Mouse (Mus musculus): ENCODE measurements around the gene 5830411N06Rik. TPM values are rescaled to one million over a fixed set of nuclear protein-coding genes. Genes with fewer than 3 reads are reported as not detected.

5830411N06Rik gene
- polyA plus RNA-seq, 2 experiments: not detected

GRCm38 (mm10) chr7:140208677-140209076, 38.4 kb upstream of the 5830411N06Rik start:
- 21% methylated on average over 3 of the region's 3 CpGs for WGBS (ENCODE audit: insufficient replicate concordance)

GRCm38 (mm10) chr7:140213841-140214240, 33.2 kb upstream of the 5830411N06Rik start:
- no peak for ATAC-seq (ENCODE audit: insufficient read depth)
- H3K9me3 ChIP-seq (ENCODE audit: control insufficient read depth, low read length): no peaks in the 10 kb centered on the region
- no peaks in the 10 kb centered on the region for H3K27me3 ChIP-seq (ENCODE audit: control insufficient read depth, insufficient read depth, low read length)
- H3K4me1 ChIP-seq (replicated peaks; ENCODE audit: control insufficient read depth in 2 of 2, insufficient read depth in 2 of 2, low read length in 1 of 2): peaks cover 0 to 2% of the 10 kb centered on the region in 2 experiments; a peak in 1 of 4 replicates
- WGBS (ENCODE audit: insufficient replicate concordance): 57% methylated on average over 5 of the region's 5 CpGs
- no peaks in the 10 kb centered on the region for H3K36me3 ChIP-seq (replicated peaks; ENCODE audit: control insufficient read depth, insufficient read depth, low read depth)
- TF ChIP-seq CTCF (IDR thresholded peaks at IDR 0.05; ENCODE audit: low read depth) (no peak), EP300 (IDR thresholded peaks at IDR 0.05; ENCODE audit: low read depth) (no peak)
- no peak overlapping the region for H3K9ac ChIP-seq (replicated peaks)
- no peak overlapping the region for H3K4me2 ChIP-seq (ENCODE audit: low read depth)
- H3K27ac ChIP-seq: no peak overlapping the region
- DNase-seq (ENCODE audit: low read depth in 3 of 3, low spot score in 3 of 3): no peak
- no peak overlapping the region for H3K4me3 ChIP-seq (ENCODE audit: insufficient read depth in 1 of 2, low read depth in 2 of 2, low read length in 2 of 2)

More at GRCm38 (mm10) chr7:140208677-140209076, 38.4 kb upstream of the 5830411N06Rik start:
- DNase-seq (ENCODE audit: low read depth in 3 of 3, low spot score in 3 of 3) (peak; percentile 17 to 37 (median 31)), ATAC-seq (ENCODE audit: insufficient read depth) (no peak)
- Histone ChIP-seq H3K36me3 (replicated peaks; ENCODE audit: control insufficient read depth, insufficient read depth, low read depth) (no peaks in the 10 kb centered on the region), H3K4me2 (ENCODE audit: low read depth) (no peak overlapping the region; the same call in 1 of the 2 replicates), H3K4me1 (replicated peaks; ENCODE audit: control insufficient read depth in 2 of 2, insufficient read depth in 2 of 2, low read length in 1 of 2) (peaks cover 10 to 26% of the 10 kb centered on the region in 2 experiments), H3K9me3 (ENCODE audit: control insufficient read depth, low read length) (no peaks in the 10 kb centered on the region), H3K9ac (replicated peaks) (no peak overlapping the region), H3K27me3 (ENCODE audit: control insufficient read depth, insufficient read depth, low read length) (no peaks in the 10 kb centered on the region), H3K4me3 (ENCODE audit: insufficient read depth in 1 of 2, low read depth in 2 of 2, low read length in 2 of 2) (no peak overlapping the region), H3K27ac (no peak overlapping the region)
- no peak for TF ChIP-seq EP300 (IDR thresholded peaks at IDR 0.05; ENCODE audit: low read depth)
- no peak for TF ChIP-seq CTCF (IDR thresholded peaks at IDR 0.05; ENCODE audit: low read depth)

- WGBS (ENCODE audit: insufficient replicate concordance): 45% methylated on average over 2 of the region's 2 CpGs
- peak; percentile 18; the same call in 1 of the 2 replicates for ATAC-seq (ENCODE audit: insufficient read depth)
- H3K27ac ChIP-seq: no peak within 1 kb of the TSS
These were observed 29.1 kb upstream of the 5830411N06Rik start, which contains the start of gene Cd163l1 for GRCm38 (mm10) chr7:140217967-140218366. TSS of gene Cd163l1 (plus strand) at chr7:140218267.

GRCm38 (mm10) chr7:140219268-140219667, 27.8 kb upstream of the 5830411N06Rik start:
- Histone ChIP-seq H3K36me3 (replicated peaks; ENCODE audit: control insufficient read depth, insufficient read depth, low read depth) (no peaks in the 10 kb centered on the region), H3K4me1 (replicated peaks; ENCODE audit: control insufficient read depth in 2 of 2, insufficient read depth in 2 of 2, low read length in 1 of 2) (peaks cover 0 to 2% of the 10 kb centered on the region in 2 experiments; a peak in 1 of 4 replicates), H3K9me3 (ENCODE audit: control insufficient read depth, low read length) (no peaks in the 10 kb centered on the region), H3K4me3 (ENCODE audit: insufficient read depth in 1 of 2, low read depth in 2 of 2, low read length in 2 of 2) (no peak overlapping the region), H3K4me2 (ENCODE audit: low read depth) (no peak overlapping the region), H3K9ac (replicated peaks) (no peak overlapping the region), H3K27ac (no peak overlapping the region), H3K27me3 (ENCODE audit: control insufficient read depth, insufficient read depth, low read length) (no peaks in the 10 kb centered on the region)
- 17% methylated on average over 1 of the region's 1 CpGs for WGBS (ENCODE audit: insufficient replicate concordance)
- ATAC-seq (ENCODE audit: insufficient read depth) (no peak), DNase-seq (ENCODE audit: low read depth in 3 of 3, low spot score in 3 of 3) (no peak)
- TF ChIP-seq EP300 (IDR thresholded peaks at IDR 0.05; ENCODE audit: low read depth): no peak
- no peak for TF ChIP-seq CTCF (IDR thresholded peaks at IDR 0.05; ENCODE audit: low read depth)

More at GRCm38 (mm10) chr7:140217967-140218366, 29.1 kb upstream of the 5830411N06Rik start, which contains the start of gene Cd163l1:
- no peak for DNase-seq (ENCODE audit: low read depth in 3 of 3, low spot score in 3 of 3)
- TF ChIP-seq EP300 (IDR thresholded peaks at IDR 0.05; ENCODE audit: low read depth) (no peak), CTCF (IDR thresholded peaks at IDR 0.05; ENCODE audit: low read depth) (no peak)
- Histone ChIP-seq H3K9me3 (ENCODE audit: control insufficient read depth, low read length) (no peaks in the 10 kb centered on the region), H3K4me2 (ENCODE audit: low read depth) (no peak within 1 kb of the TSS), H3K4me3 (ENCODE audit: insufficient read depth in 1 of 2, low read depth in 2 of 2, low read length in 2 of 2) (no peak within 1 kb of the TSS), H3K27me3 (ENCODE audit: control insufficient read depth, insufficient read depth, low read length) (no peaks in the 10 kb centered on the region), H3K4me1 (replicated peaks; ENCODE audit: control insufficient read depth in 2 of 2, insufficient read depth in 2 of 2, low read length in 1 of 2) (peaks cover 0 to 2% of the 10 kb centered on the region in 2 experiments; a peak in 1 of 4 replicates), H3K36me3 (replicated peaks; ENCODE audit: control insufficient read depth, insufficient read depth, low read depth) (no peaks in the 10 kb centered on the region), H3K9ac (replicated peaks) (no peak within 1 kb of the TSS)

GRCm38 (mm10) chr7:140220375-140220774, 26.7 kb upstream of the 5830411N06Rik start:
- no peak for DNase-seq (ENCODE audit: low read depth in 3 of 3, low spot score in 3 of 3)
- TF ChIP-seq CTCF (IDR thresholded peaks at IDR 0.05; ENCODE audit: low read depth) (no peak), EP300 (IDR thresholded peaks at IDR 0.05; ENCODE audit: low read depth) (no peak)
- no peaks in the 10 kb centered on the region for H3K36me3 ChIP-seq (replicated peaks; ENCODE audit: control insufficient read depth, insufficient read depth, low read depth)
- no peak for ATAC-seq (ENCODE audit: insufficient read depth)
- no peaks in the 10 kb centered on the region for H3K9me3 ChIP-seq (ENCODE audit: control insufficient read depth, low read length)
- H3K4me3 ChIP-seq (ENCODE audit: insufficient read depth in 1 of 2, low read depth in 2 of 2, low read length in 2 of 2): no peak overlapping the region
- peaks cover 0 to 2% of the 10 kb centered on the region in 2 experiments; a peak in 1 of 4 replicates for H3K4me1 ChIP-seq (replicated peaks; ENCODE audit: control insufficient read depth in 2 of 2, insufficient read depth in 2 of 2, low read length in 1 of 2)
- H3K9ac ChIP-seq (replicated peaks): no peak overlapping the region
- no peak overlapping the region for H3K27ac ChIP-seq
- H3K27me3 ChIP-seq (ENCODE audit: control insufficient read depth, insufficient read depth, low read length): no peaks in the 10 kb centered on the region
- 52% methylated on average over 4 of the region's 4 CpGs for WGBS (ENCODE audit: insufficient replicate concordance)
- H3K4me2 ChIP-seq (ENCODE audit: low read depth): no peak overlapping the region
